Mouse (Mus musculus) kidney, embryonic 16.5 days (tissue): ENCODE data around the gene Klhdc8b. TPM values are rescaled to one million over a fixed set of nuclear protein-coding genes. Genes with fewer than 3 reads are reported as not detected.

Experiments
- ATAC-seq: fragments of 200-750 bp; cut with Nextera tagmentation; 2 replicates; pipeline ENCODE4 v1.8.0; 2017; ENCODE audit warnings: moderate TSS enrichment; ENCODE audit not compliant: low FRiP score, low TSS enrichment
- H3K27ac ChIP-seq: fragments of 300-500 bp; sonication (generic); 2 replicates; pipeline ENCODE4 v1.5.1; 2014; ENCODE audit warnings: low read length
- H3K27me3 ChIP-seq: fragments of 300-500 bp; sonication (generic); 2 replicates; pipeline ENCODE4 v1.6.1; 2014; ENCODE audit warnings: low read length, control low read depth, mixed read lengths; ENCODE audit not compliant: insufficient read depth
- H3K36me3 ChIP-seq: fragments of 300-500 bp; sonication (generic); 2 replicates; pipeline ENCODE4 v1.6.1; 2014; ENCODE audit warnings: low read length, control low read depth, mixed read lengths; ENCODE audit not compliant: insufficient read depth
- H3K4me1 ChIP-seq: fragments of 300-500 bp; sonication (generic); 2 replicates; pipeline ENCODE4 v1.6.1; 2014; ENCODE audit warnings: low read length, control low read depth, mixed read lengths; ENCODE audit not compliant: insufficient read depth
- H3K4me2 ChIP-seq: fragments of 300-500 bp; sonication (generic); replicated peaks from 2 replicates; pipeline ENCODE4 v1.6.1; 2014; ENCODE audit warnings: low read depth, low read length
- H3K4me3 ChIP-seq: fragments of 300-500 bp; sonication (generic); 2 replicates; pipeline ENCODE4 v1.5.1; 2014; ENCODE audit warnings: mild to moderate bottlenecking, low read length
- H3K9ac ChIP-seq: fragments of 300-500 bp; sonication (generic); replicated peaks from 2 replicates; pipeline ENCODE4 v1.6.1; 2014; ENCODE audit warnings: low read length
- H3K9me3 ChIP-seq: fragments of 300-500 bp; sonication (generic); 2 replicates; pipeline ENCODE4 v1.6.1; 2016; ENCODE audit warnings: low read length, control low read depth
- WGBS: fragments of 180-500 bp; shearing (Covaris S2); extraction: QIAGEN DNeasy Blood & Tissue Kit; methylation state at CpG from one replicate; pipeline ENCODE4 v1.1.7; 2014; 5-methylcytosine and 5-hydroxymethylcytosine counted together
- polyA plus RNA-seq: library from polyadenylated mRNA; unstranded; fragments of >200 nt; fragmentation: Nextera tagmentation; extraction: Ambion mirVana; gene quantifications from 2 replicates; pipeline ENCODE4 v1.2.1, GENCODE M21; 2015

Gene Klhdc8b
- polyA plus RNA-seq: 38.8 and 41.6 TPM in 2 replicates

DNA sequence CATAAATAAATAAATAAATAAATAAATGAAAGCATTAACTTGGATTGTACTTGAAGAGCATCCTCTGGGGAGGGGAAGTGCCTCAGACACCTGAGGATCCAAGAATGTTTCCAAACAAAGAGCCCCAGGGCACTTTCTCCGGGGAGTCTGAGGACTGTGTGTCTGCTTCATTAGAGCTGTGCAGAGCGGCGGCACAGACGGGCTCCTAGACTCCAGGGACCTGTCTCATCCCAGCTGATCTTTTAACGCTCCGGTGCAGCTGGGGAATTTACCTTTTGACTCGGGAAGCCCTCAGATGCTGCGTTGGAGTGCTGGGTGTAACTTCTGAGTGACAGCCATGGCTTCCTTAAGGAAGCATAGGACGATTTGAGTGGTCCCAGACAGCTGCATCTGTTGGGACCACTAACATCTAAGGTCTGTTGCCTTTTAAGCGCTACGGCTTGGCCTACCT, at the start of gene Klhdc8b:
Klhdc8b (minus strand) TSS at position 401 of the 451 bp plus-strand sequence.
- Histone ChIP-seq H3K27ac (peak within 1 kb of the TSS; percentile 96), H3K9ac (peak within 1 kb of the TSS; percentile 91), H3K36me3 (peaks cover 32% of the 10 kb centered on the region), H3K27me3 (no peaks in the 10 kb centered on the region), H3K4me3 (peak within 1 kb of the TSS; percentile 84), H3K9me3 (no peaks in the 10 kb centered on the region), H3K4me2 (peak within 1 kb of the TSS; percentile 85), H3K4me1 (peaks cover 17% of the 10 kb centered on the region)
- ATAC-seq: peak; percentile 32
- WGBS: 18% methylated on average over 11 of the region's 11 CpGs

DNA sequence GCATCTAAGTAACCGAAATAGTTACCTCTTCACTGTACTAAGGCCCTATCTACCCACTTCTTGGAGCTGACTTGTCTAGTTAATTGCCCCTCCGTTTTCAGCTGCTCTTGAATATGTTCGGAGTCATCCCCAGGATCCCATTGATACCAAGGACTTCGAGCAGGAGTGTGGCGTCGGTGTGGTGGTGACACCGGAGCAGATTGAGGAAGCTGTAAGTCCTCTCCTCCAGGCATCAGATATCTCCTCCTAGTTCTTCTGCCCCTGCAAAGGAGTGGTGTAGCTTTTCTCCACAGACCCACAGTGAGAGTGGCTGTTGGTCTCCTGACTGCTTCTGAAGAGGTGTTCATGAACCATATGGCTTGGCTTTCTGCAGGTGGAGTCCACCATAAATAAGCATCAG, 47.4 kb upstream of the Klhdc8b start:
- H3K9me3 ChIP-seq: no peaks in the 10 kb centered on the region
- peak overlapping the region; percentile 81 for H3K9ac ChIP-seq
- H3K27ac ChIP-seq: no peak overlapping the region
- peak overlapping the region; percentile 76 for H3K4me3 ChIP-seq
- peaks cover 40% of the 10 kb centered on the region for H3K36me3 ChIP-seq
- 81% methylated on average over 7 of the region's 7 CpGs for WGBS
- H3K4me2 ChIP-seq: peak overlapping the region; percentile 93
- H3K27me3 ChIP-seq: no peaks in the 10 kb centered on the region
- no peak for ATAC-seq
- peaks cover 10% of the 10 kb centered on the region for H3K4me1 ChIP-seq

DNA sequence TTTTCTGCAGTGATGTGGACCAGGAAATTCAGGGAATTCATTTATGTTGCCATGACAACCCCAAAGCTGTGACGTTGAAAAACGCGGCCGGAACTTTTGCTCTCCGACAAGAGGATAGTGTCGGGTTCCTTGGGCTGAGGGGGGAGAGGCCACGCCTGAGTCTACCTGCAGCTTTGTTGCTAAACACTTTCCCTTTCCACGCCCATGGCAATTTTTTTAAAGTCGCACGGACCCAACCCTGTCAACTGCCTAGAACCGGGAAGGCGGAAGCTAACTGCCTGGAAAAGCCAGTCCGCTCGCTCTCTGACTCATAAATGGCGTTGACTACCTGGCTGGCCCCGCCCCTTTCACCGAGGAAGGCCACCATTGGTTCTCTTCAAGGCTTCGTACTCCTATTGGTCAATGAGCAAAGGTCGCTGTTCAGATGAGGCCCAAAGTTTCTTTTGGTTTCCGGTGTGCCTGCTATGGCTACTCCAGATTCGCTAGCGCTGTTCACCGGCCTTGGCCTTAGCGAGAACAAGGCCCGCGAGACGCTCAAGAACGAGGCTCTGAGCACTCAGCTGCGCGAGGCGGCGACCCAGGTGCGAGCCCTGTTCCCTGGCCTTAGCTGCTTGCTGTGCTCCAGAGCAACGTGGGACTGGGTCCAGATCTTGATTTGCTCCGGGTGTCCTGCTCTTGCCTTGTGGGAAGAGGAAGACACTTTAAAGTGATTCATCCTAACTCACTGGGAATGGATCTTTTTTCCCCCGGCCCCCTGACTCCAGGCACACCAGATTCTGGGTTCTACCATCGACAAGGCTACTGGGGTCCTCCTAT, 46.4 kb upstream of the Klhdc8b start, which contains the start of gene Qars:
Qars (plus strand) TSS at position 88 of the 816 bp plus-strand sequence.
- Histone ChIP-seq H3K27me3 (no peaks in the 10 kb centered on the region), H3K4me2 (peak within 1 kb of the TSS; percentile 93), H3K36me3 (peaks cover 40% of the 10 kb centered on the region), H3K27ac (peak within 1 kb of the TSS; percentile 82), H3K4me1 (peaks cover 10% of the 10 kb centered on the region), H3K9ac (peak within 1 kb of the TSS; percentile 81), H3K4me3 (peak within 1 kb of the TSS; percentile 76), H3K9me3 (no peaks in the 10 kb centered on the region)
- WGBS: under 1% methylated on average over 37 of the region's 37 CpGs
- ATAC-seq: peak; percentile 98

DNA sequence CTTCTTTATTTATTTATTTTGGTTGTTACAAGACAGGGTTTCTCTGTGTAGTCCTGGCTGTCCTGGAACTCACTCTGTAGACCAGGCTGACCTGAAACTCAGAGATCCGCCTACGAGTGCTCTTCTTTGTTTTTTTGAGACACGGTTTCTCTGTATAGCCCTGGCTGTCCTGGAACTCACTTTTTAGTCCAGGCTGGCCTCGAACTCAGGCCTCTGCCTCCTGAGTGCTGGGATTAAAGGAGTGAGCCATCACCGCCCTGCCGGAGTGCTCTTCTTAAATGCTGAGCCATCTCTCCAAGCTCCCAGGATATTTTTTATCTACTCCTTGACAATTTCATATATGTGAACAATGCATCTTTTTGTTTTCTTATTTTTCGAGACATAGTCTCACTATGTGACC, 45.5 kb upstream of the Klhdc8b start:
- peaks cover 10% of the 10 kb centered on the region for H3K4me1 ChIP-seq
- no peaks in the 10 kb centered on the region for H3K27me3 ChIP-seq
- ATAC-seq: no peak
- peak overlapping the region; percentile 67; the same call in 1 of the 2 replicates for H3K27ac ChIP-seq
- peak overlapping the region; percentile 93 for H3K4me2 ChIP-seq
- H3K9ac ChIP-seq: no peak overlapping the region; the same call in 1 of the 2 replicates
- 86% methylated on average over 7 of the region's 7 CpGs for WGBS
- peaks cover 37% of the 10 kb centered on the region for H3K36me3 ChIP-seq
- H3K9me3 ChIP-seq: no peaks in the 10 kb centered on the region
- H3K4me3 ChIP-seq: peak overlapping the region; percentile 76

DNA sequence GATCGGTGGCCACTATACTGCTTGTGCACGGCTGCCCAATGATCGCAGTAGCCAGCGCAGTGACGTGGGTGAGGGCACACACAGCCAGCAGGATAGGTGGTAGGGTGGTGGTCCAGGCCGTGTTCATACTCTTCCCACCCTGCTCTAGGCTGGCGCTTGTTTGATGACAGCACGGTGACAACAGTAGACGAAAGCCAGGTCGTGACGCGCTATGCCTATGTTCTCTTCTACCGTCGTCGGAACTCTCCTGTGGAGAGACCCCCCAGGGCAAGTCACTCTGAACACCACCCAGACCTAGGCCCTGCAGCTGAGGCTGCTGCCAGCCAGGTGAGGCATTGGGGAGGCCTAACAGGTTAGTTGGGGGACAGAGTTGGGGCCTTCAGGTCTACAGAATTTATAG, 38.6 kb upstream of the Klhdc8b start:
- H3K4me2 ChIP-seq: no peak overlapping the region
- no peaks in the 10 kb centered on the region for H3K9me3 ChIP-seq
- peaks cover 82% of the 10 kb centered on the region for H3K36me3 ChIP-seq
- no peaks in the 10 kb centered on the region for H3K4me1 ChIP-seq
- no peak for ATAC-seq
- WGBS: 96% methylated on average over 15 of the region's 15 CpGs
- H3K9ac ChIP-seq: no peak overlapping the region
- H3K27ac ChIP-seq: no peak overlapping the region
- H3K4me3 ChIP-seq: no peak overlapping the region
- H3K27me3 ChIP-seq: no peaks in the 10 kb centered on the region

DNA sequence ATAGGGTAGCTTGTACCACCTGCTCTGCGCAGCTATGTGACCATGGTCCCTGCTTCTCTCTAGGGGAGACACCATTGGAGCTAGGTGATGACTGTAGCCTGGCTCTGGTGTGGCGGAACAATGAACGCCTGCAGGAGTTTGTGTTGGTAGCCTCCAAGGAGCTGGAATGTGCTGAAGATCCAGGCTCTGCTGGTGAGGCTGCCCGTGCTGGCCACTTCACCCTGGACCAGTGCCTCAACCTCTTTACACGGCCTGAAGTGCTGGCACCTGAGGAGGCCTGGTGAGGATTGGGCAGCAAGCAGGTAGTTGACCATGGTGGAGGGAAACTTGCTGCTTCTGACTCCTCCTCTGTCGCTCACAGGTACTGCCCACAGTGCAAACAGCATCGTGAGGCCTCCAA, 37.9 kb upstream of the Klhdc8b start:
- no peak overlapping the region for H3K4me3 ChIP-seq
- H3K4me1 ChIP-seq: no peaks in the 10 kb centered on the region
- no peak overlapping the region for H3K4me2 ChIP-seq
- ATAC-seq: no peak
- no peak overlapping the region for H3K27ac ChIP-seq
- no peak overlapping the region for H3K9ac ChIP-seq
- no peaks in the 10 kb centered on the region for H3K27me3 ChIP-seq
- H3K9me3 ChIP-seq: no peaks in the 10 kb centered on the region
- peaks cover 89% of the 10 kb centered on the region for H3K36me3 ChIP-seq
- 94% methylated on average over 7 of the region's 7 CpGs for WGBS

DNA sequence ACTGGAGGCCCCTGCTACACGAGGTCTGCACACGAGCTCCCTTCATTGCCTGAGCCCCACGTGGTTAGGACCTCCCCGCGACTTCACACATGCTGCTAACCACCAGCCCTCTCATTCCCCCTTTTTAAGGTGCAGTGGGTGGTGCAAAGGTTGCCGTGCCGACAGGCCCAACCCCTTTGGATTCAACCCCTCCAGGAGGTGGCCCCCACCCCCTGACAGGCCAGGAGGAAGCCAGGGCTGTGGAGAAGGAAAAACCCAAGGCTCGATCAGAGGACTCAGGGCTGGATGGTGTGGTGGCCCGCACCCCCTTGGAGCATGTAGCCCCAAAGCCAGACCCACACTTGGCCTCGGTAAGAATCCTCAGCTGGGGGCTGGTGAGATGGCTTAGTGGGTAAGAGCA, 33.5 kb upstream of the Klhdc8b start:
- 79% methylated on average over 10 of the region's 10 CpGs for WGBS
- Histone ChIP-seq H3K9ac (no peak overlapping the region), H3K27me3 (no peaks in the 10 kb centered on the region), H3K4me2 (no peak overlapping the region), H3K27ac (no peak overlapping the region), H3K4me1 (peaks cover 18% of the 10 kb centered on the region), H3K4me3 (no peak overlapping the region), H3K36me3 (peaks cover 76% of the 10 kb centered on the region), H3K9me3 (no peaks in the 10 kb centered on the region)
- no peak for ATAC-seq

DNA sequence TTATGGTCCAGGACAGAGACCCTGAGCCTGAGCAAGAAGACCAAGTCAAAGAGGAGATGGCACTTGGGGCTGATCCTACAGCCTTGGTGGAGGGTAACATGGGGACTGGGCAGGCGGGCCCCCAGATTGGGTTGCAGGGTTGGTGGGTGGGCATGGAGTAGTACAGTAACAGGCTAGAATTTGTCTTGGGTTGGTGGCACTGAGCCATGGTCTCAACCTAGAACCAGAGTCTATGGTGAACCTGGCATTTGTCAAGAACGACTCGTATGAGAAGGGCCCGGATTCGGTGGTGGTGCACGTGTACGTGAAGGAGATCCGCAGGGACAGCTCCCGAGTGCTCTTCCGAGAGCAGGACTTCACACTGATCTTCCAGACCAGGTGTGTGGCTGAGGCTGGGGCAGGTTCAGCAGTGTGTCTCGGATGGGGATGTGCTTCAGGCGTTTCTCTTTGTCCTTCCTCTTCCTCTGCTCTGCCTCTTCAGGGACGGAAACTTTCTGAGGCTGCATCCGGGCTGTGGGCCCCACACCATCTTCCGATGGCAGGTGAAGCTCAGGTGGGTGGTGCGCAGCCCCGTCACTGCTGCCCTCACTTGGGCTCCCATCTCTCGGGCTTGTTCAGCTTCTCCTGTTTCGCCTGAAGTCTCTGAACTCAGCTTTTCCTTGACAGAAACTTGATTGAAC, 32.9 kb upstream of the Klhdc8b start:
- H3K4me1 ChIP-seq: peaks cover 21% of the 10 kb centered on the region
- H3K4me2 ChIP-seq: no peak overlapping the region
- no peak overlapping the region for H3K9ac ChIP-seq
- no peak overlapping the region for H3K4me3 ChIP-seq
- H3K36me3 ChIP-seq: peaks cover 76% of the 10 kb centered on the region
- no peaks in the 10 kb centered on the region for H3K27me3 ChIP-seq
- no peaks in the 10 kb centered on the region for H3K9me3 ChIP-seq
- ATAC-seq: no peak
- no peak overlapping the region for H3K27ac ChIP-seq
- 94% methylated on average over 19 of the region's 19 CpGs for WGBS

DNA sequence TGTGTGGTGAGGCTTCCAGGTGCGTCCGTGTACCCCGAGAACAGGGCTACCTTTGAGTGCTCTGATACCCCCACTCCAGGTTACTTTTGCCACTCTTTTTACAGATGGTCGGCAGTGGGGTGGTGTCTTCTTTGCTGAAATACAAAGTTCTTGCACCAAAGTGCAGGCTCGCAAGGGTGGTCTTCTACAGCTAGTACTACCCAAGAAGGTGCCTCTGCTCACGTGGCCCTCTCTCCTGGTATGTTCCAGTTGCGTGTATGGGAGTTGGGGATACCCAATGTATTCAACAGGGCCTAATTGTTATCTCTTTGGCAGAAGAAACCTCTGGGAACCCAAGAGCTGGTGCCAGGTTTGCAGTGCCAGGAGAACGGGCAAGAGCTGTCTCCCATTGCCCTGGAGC, 31.9 kb upstream of the Klhdc8b start:
- WGBS: 98% methylated on average over 8 of the region's 8 CpGs
- peaks cover 76% of the 10 kb centered on the region for H3K36me3 ChIP-seq
- no peak overlapping the region for H3K27ac ChIP-seq
- no peaks in the 10 kb centered on the region for H3K9me3 ChIP-seq
- peaks cover 21% of the 10 kb centered on the region for H3K4me1 ChIP-seq
- H3K4me2 ChIP-seq: no peak overlapping the region
- H3K4me3 ChIP-seq: no peak overlapping the region
- H3K27me3 ChIP-seq: no peaks in the 10 kb centered on the region
- no peak overlapping the region for H3K9ac ChIP-seq
- no peak for ATAC-seq
